Mouse (Mus musculus) cerebellum, adult 9-10 months (tissue): ENCODE measurements around the gene Dyx1c1.

Experiments
- DNase-seq: peaks from one replicate; pipeline ENCODE4 v3.0.0; 2022

The Dyx1c1 gene

GRCm38 (mm10) chr9:72975242-72975641 is 16.7 kb downstream of the Dyx1c1 start:
- no peak for DNase-seq

- DNase-seq, result no peak
Observed at GRCm38 (mm10) chr9:72983066-72983465, 24.5 kb downstream of the Dyx1c1 start.

DNA sequence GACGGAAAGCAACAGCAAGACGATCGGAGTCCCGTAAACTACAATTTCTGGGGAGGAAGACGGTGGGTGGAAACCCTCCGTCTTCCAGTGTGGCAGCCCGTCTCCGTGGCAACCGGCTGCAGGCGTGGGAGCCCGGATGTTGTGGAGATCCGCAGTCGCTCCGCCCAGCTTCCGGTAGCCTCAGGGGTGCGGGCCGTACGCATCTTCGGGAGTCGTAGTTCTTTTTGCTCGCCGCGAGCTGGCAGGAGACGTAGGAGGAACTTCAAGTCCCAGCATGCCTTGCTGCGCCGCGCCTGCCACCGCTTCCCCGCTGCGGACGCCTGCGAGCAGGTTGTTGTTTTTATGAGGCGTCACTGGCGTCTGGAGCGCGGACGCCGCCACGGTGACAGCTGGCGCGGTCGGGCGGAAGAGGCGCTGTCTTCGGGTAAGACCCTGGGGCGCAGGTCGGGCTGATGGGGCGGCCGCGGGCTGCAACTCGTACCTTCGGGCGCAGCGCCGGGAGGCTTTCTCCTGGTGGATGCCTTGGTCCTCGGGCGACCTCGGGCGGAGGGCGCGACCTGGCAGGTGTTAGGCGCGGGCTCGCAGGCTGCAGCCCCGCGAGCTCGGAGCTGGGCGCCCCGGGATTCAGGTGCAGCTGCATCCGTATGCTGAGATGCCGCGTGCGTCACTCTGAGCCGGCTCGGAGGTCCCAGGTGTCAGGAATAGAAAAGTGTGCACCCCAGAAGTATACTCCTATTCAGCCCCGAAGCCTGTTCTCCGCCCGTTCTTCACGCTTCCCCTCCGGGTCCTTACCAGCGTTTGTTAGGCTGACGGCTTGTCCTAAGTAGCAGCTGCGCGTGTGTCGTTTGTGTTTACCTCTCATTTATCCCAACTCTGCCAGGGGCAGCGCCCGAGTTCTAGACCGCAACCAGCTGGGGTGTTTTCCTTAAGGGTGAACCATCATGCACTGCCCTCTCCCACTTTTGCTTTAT is 26.9 kb downstream of the Dyx1c1 start, which contains the start of the genes Ccpg1os and Ccpg1:
TSS of gene Ccpg1os (minus strand) at position 133 of the 971 bp plus-strand sequence.
TSS of gene Ccpg1 (plus strand) at position 180 of the 971 bp plus-strand sequence.
- peak; percentile 97 for DNase-seq

- DNase-seq, result no peak
Observed at GRCm38 (mm10) chr9:72987703-72988102, 29.1 kb downstream of the Dyx1c1 start.

- no peak for DNase-seq
Observed at GRCm38 (mm10) chr9:72988706-72989105, 30.1 kb downstream of the Dyx1c1 start.

GRCm38 (mm10) chr9:72991420-72991819 is 32.8 kb downstream of the Dyx1c1 start:
- DNase-seq, result no peak

GRCm38 (mm10) chr9:72992576-72992975 is 34.0 kb downstream of the Dyx1c1 start:
- DNase-seq, result no peak

- no peak for DNase-seq
Observed at GRCm38 (mm10) chr9:72996167-72996566, 37.6 kb downstream of the Dyx1c1 start.

GRCm38 (mm10) chr9:72996806-72997205 is 38.2 kb downstream of the Dyx1c1 start:
- no peak for DNase-seq

- DNase-seq, result no peak
Observed at GRCm38 (mm10) chr9:73000487-73000886, 41.9 kb downstream of the Dyx1c1 start.

DNA sequence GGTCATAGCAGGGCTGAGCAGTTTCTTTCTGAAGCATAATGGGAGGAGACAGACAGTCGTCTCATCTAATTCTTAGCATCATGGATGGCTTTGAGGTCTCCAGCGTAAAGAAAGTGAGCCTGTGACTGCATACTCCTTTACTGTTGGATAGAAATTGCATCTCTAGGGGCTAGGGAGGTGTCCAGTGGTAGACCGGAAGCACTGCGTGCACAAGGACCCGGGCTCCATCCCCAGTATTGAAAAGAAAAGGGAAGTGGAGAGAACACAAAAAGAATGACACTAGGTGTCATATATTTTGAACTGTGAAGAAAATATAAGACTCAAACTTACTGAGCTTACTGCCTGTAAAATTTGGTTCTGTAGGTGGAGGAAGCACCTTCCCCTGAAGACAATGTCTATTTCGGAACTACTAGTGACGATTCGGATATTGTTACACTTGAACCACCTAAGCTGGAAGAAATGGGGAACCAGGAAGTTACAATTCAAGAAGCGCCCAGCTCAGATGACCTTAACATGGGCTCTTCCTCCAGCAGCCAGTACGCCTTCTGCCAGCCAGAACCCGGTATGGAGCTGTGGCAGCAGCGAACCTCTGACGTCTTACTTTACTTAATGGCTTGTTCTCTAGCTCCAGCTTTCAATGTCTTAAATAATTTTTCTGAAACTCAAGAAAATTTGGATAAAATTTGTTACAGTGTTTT is 42.9 kb downstream of the Dyx1c1 start:
- no peak for DNase-seq

GRCm38 (mm10) chr9:73002177-73002576 is 43.6 kb downstream of the Dyx1c1 start:
- no peak for DNase-seq

GRCm38 (mm10) chr9:73004076-73004475 is 45.5 kb downstream of the Dyx1c1 start:
- no peak for DNase-seq

- no peak for DNase-seq
Observed at GRCm38 (mm10) chr9:73005106-73005505, 46.5 kb downstream of the Dyx1c1 start.

DNA sequence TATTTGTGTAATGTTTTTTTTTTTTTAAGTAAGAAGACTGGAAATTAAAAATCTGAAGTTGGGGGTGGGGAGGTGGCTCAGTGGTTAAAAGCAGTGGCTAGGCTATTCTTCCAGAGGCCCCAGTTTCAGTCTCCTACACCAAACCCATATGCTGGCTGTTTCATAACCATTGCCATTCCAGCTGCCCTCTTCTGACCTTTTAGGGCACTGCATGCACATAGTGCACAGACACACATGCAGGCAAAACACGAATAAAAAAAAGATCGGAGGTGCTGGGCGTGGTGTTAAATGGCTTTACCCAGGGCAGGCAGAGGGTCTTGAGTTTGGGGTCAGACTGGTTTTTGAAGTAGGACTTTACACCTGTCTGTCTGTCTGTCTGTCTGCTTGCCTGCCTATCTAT is 47.6 kb downstream of the Dyx1c1 start:
- DNase-seq, result no peak

DNA sequence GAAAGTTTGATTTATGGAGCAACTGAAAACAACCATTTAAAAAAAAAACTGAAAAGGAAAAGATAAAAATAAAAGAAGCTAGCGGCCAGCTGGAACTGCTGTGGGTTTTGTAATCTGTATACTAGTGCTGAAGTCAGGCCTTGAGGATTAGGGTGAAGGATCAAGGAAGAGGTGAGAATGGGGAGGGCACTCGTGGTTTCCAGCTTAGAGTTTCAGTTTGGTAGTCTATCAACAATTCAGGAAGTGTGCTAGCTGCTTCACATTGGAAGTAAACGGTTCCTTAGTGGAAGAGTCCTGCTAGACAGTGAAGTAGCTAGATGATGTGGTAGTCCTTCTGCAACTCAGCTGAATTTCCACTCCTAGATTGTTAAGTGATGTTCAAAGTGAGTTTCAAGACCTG is 49.8 kb downstream of the Dyx1c1 start:
- no peak for DNase-seq

DNA sequence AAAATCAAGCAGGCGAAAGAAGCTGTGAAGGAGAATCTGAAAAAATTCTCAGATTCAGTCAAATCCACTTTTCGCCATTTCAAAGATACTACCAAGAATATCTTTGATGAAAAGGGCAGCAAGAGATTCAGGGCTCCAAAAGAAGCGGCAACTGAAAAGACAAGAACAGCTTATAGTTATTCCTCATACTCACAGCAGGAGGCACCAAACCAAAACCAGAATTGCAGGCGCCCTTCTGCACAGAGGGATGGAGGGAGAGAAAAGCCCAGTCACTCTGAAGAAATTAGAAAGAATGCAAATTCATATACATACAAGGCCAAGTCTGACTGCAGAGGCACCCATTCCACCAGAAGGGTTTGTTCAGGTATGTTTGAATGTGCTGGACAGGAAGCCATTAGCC is 54.0 kb downstream of the Dyx1c1 start:
- DNase-seq, result no peak

GRCm38 (mm10) chr9:73014724-73015123 is 56.1 kb downstream of the Dyx1c1 start:
- no peak for DNase-seq

- peak; percentile 71 for DNase-seq
Observed at GRCm38 (mm10) chr9:73019841-73020240, 61.3 kb downstream of the Dyx1c1 start.

DNA sequence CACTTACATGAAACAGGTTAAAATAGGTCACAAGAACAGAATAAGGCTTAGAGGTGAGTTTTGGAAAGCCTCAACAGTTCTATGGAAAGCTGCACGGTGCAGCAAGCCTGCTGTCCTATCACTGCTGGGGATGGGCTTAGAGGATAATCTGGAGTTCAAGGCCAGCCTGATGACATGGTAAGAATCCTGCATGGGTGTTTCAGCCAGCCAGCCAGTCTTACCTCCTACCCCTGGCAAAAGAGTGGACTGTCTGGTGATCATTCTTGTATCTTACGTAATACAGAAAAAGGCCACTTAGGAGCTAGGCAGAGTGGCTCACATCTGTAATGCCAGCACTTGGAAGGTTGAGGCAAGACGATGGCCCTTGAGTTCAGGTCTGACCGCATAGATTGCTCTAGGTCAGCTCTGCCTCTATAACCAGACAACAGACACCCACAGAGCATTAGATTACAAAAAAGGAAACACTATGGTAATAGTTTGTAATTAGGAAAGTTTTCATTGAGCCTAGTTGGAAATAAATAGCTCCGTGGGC is 62.0 kb downstream of the Dyx1c1 start:
- no peak for DNase-seq
